9 mouse cellular contexts compared by ENCODE assay signal in genomic region chr15:98091841-98092240, GRCm38 (mm10). TPM values are rescaled to one million over a fixed set of nuclear protein-coding genes. Genes with fewer than 3 reads are reported as not detected.
DNase-seq lines count a peak whose midpoint lies in the region; ATAC-seq and TF ChIP-seq lines count a peak whose summit lies in the region.
"Had no signal": no experiment of that assay in that cellular context is flagged by ENCODE, and none has a peak within 500 bp of the region (broad histone marks: within the 10 kb centered on the region; RNA-seq: fewer than 3 reads in every experiment).

No protein-coding gene starts in this region.

- H3K4me3 ChIP-seq in megakaryocyte, embryonic 14.5 days (replicated peaks) = peak overlapping the region; percentile 98
- peak overlapping the region; percentile 95 for H3K4me3 ChIP-seq in forebrain, embryonic 13.5 days
- peak overlapping the region; percentile 99 for H3K4me3 ChIP-seq in limb, embryonic 14.5 days (replicated peaks; ENCODE audit: low read length)
- peak overlapping the region; percentile 83 for H3K4me3 ChIP-seq in stomach, embryonic 16.5 days (replicated peaks; ENCODE audit: low read length)

- 33% methylated on average over 4 of the region's 4 CpGs for WGBS in forebrain, embryonic 13.5 days
- 30% methylated on average over 4 of the region's 4 CpGs for WGBS in limb, embryonic 14.5 days
- 14% methylated on average over 4 of the region's 4 CpGs for WGBS in stomach, embryonic 16.5 days

- DNase-seq in limb, embryonic 14.5 days (ENCODE audit: low spot score) = peak; percentile 18
- DNase-seq in adrenal gland, postnatal 4 days (ENCODE audit: low spot score in 2 of 2) = no peak
- no peak for DNase-seq in adrenal gland, adult (ENCODE audit: inconsistent age in 2 of 2, low spot score in 1 of 2)
- DNase-seq: right cerebral cortex, postnatal 14 days had no signal

- peaks cover 22% of the 10 kb centered on the region for H3K36me3 ChIP-seq in megakaryocyte, embryonic 14.5 days (replicated peaks; ENCODE audit: low read length)
- H3K36me3 ChIP-seq in forebrain, embryonic 13.5 days (ENCODE audit: poor library complexity, severe bottlenecking) = peaks cover 18% of the 10 kb centered on the region
- peaks cover 11% of the 10 kb centered on the region; the same call in 1 of the 2 replicates for H3K36me3 ChIP-seq in limb, embryonic 14.5 days (ENCODE audit: control insufficient read depth, insufficient read depth, low read length)
- no peaks in the 10 kb centered on the region for H3K36me3 ChIP-seq in stomach, embryonic 16.5 days (ENCODE audit: control insufficient read depth, insufficient read depth, low read length)

- ATAC-seq in megakaryocyte, adult 5-6 weeks (ENCODE audit: poor library complexity, severe bottlenecking) = no peak
- no peak for ATAC-seq in forebrain, embryonic 13.5 days
- ATAC-seq in limb, embryonic 14.5 days (ENCODE audit: low FRiP score, low read depth) = no peak
- no peak; the same call in 1 of the 2 replicates for ATAC-seq in stomach, embryonic 16.5 days (ENCODE audit: insufficient read depth, low FRiP score)
- ATAC-seq: inflammation-experienced regulatory T-cells, adult 6 months had no signal

- H3K9ac ChIP-seq in forebrain, embryonic 13.5 days = peak overlapping the region; percentile 91
- peak overlapping the region; percentile 92 for H3K9ac ChIP-seq in limb, embryonic 14.5 days (ENCODE audit: low read depth, low read length, severe bottlenecking)
- peak overlapping the region; percentile 44 for H3K9ac ChIP-seq in stomach, embryonic 16.5 days (ENCODE audit: low read length)

- H3K9me3 ChIP-seq in megakaryocyte, embryonic 14.5 days = no peaks in the 10 kb centered on the region
- H3K9me3 ChIP-seq in forebrain, embryonic 13.5 days (replicated peaks) = no peaks in the 10 kb centered on the region
- no peaks in the 10 kb centered on the region for H3K9me3 ChIP-seq in limb, embryonic 14.5 days (ENCODE audit: control insufficient read depth, low read length)
- H3K9me3 ChIP-seq in stomach, embryonic 16.5 days (replicated peaks; ENCODE audit: control insufficient read depth, low read length) = no peaks in the 10 kb centered on the region

- peak overlapping the region; percentile 77 for H3K4me2 ChIP-seq in forebrain, embryonic 13.5 days
- peak overlapping the region; percentile 70 for H3K4me2 ChIP-seq in limb, embryonic 14.5 days (replicated peaks; ENCODE audit: low read depth, low read length, severe bottlenecking)
- peak overlapping the region; percentile 73 for H3K4me2 ChIP-seq in stomach, embryonic 16.5 days (ENCODE audit: low read depth, low read length)

- H3K27ac ChIP-seq in forebrain, embryonic 13.5 days = no peak overlapping the region
- no peak overlapping the region for H3K27ac ChIP-seq in limb, embryonic 14.5 days (replicated peaks; ENCODE audit: low read depth, low read length)
- H3K27ac ChIP-seq in stomach, embryonic 16.5 days (ENCODE audit: low read length) = no peak overlapping the region

- TF ChIP-seq POLR2A in limb, embryonic 14.5 days (IDR thresholded peaks at IDR 0.05; ENCODE audit: borderline replicate concordance, extremely low read depth, insufficient read depth, insufficient read length) = no peak

- H3K4me1 ChIP-seq in megakaryocyte, embryonic 14.5 days = peaks cover 31% of the 10 kb centered on the region
- peaks cover 21% of the 10 kb centered on the region for H3K4me1 ChIP-seq in forebrain, embryonic 13.5 days
- H3K4me1 ChIP-seq in limb, embryonic 14.5 days (ENCODE audit: control insufficient read depth, insufficient read depth, low read length) = peaks cover 8% of the 10 kb centered on the region; the same call in 1 of the 2 replicates
- peaks cover 13% of the 10 kb centered on the region for H3K4me1 ChIP-seq in stomach, embryonic 16.5 days (ENCODE audit: control insufficient read depth, insufficient read depth, low read length)

- H3K27me3 ChIP-seq in megakaryocyte, embryonic 14.5 days (replicated peaks) = no peaks in the 10 kb centered on the region
- no peaks in the 10 kb centered on the region for H3K27me3 ChIP-seq in forebrain, embryonic 13.5 days
- H3K27me3 ChIP-seq in limb, embryonic 14.5 days (ENCODE audit: control insufficient read depth, insufficient read depth, low read length) = no peaks in the 10 kb centered on the region
- H3K27me3 ChIP-seq in stomach, embryonic 16.5 days (ENCODE audit: control insufficient read depth, insufficient read depth, low read length) = no peaks in the 10 kb centered on the region

RNA-seq across cellular contexts. Expression of gene Pfkm, which starts 0.5 kb away (rescaled TPM):
- 2.6 and 10.2 TPM in 2 replicates for polyA plus RNA-seq in megakaryocyte, embryonic 14.5 days (2012; ENCODE audit: insufficient read depth, low replicate concordance)
- total RNA-seq in megakaryocyte, adult 5-6 weeks (2015) = 2.4 and 3.1 TPM in 2 replicates
- total RNA-seq in megakaryocyte, adult 5-6 weeks (2017) = 4.7 and 6.2 TPM in 2 replicates
- 57.7 and 67.5 TPM in 2 replicates for polyA plus RNA-seq in forebrain, embryonic 13.5 days (2015; fragmentation: Nextera tagmentation; extraction: Ambion mirVana)
- 75.8 and 78.9 TPM in 2 replicates for polyA plus RNA-seq in limb, embryonic 14.5 days (2012; rRNA removed)
- polyA plus RNA-seq in limb, embryonic 14.5 days (2014; fragmentation: Nextera tagmentation; extraction: Ambion mirVana) = 49.8 and 50.0 TPM in 2 replicates
- polyA plus RNA-seq in stomach, embryonic 16.5 days (2015; fragmentation: Nextera tagmentation; extraction: Ambion mirVana) = 32.5 and 45.5 TPM in 2 replicates
- total RNA-seq in adrenal gland, postnatal 4 days (2021) = 10 to 100 TPM; 76.5 to 88.7 TPM

RNA-seq across cellular contexts. Expression of gene Senp1, which starts 1.7 kb away (rescaled TPM):
- 5.1 and 9.2 TPM in 2 replicates for polyA plus RNA-seq in megakaryocyte, embryonic 14.5 days (2012; ENCODE audit: insufficient read depth, low replicate concordance)
- 43.4 and 44.7 TPM in 2 replicates for total RNA-seq in megakaryocyte, adult 5-6 weeks (2015)
- 39.9 and 52.2 TPM in 2 replicates for total RNA-seq in megakaryocyte, adult 5-6 weeks (2017)
- polyA plus RNA-seq in forebrain, embryonic 13.5 days (2015; fragmentation: Nextera tagmentation; extraction: Ambion mirVana) = 26.7 and 30.7 TPM in 2 replicates
- polyA plus RNA-seq in limb, embryonic 14.5 days (2012; rRNA removed) = 30.5 and 33.5 TPM in 2 replicates
- 32.5 and 34.4 TPM in 2 replicates for polyA plus RNA-seq in limb, embryonic 14.5 days (2014; fragmentation: Nextera tagmentation; extraction: Ambion mirVana)
- 24.2 and 24.9 TPM in 2 replicates for polyA plus RNA-seq in stomach, embryonic 16.5 days (2015; fragmentation: Nextera tagmentation; extraction: Ambion mirVana)
- total RNA-seq in adrenal gland, postnatal 4 days (2021) = 10 to 100 TPM; 26.0 to 28.8 TPM
